Mouse (Mus musculus) thymus, adult 2 months (tissue): ENCODE results near the gene Gm36176. TPM values are rescaled to one million over a fixed set of nuclear protein-coding genes. Genes with fewer than 3 reads are reported as not detected.
"Not testable (repeated sequence)": the region's sequence is repeated elsewhere in the genome, so short reads cannot be mapped to it uniquely, and the experiment has no call there.

Experiments used
- DNase-seq: peaks from one replicate; pipeline ENCODE4 v3.0.0; 2021
- H3K27ac ChIP-seq: fragments of 200-500 bp; 2 replicates; pipeline ENCODE4 v1.5.1; 2012; ENCODE audit warnings: low read length, control low read depth; ENCODE audit not compliant: control insufficient read depth, insufficient read depth
- H3K27me3 ChIP-seq: fragments of 200-500 bp; 2 replicates; pipeline ENCODE4 v1.6.1; 2012; ENCODE audit warnings: mild to moderate bottlenecking, low read length, moderate library complexity, mixed read lengths; ENCODE audit not compliant: control insufficient read depth, insufficient read depth
- H3K36me3 ChIP-seq: fragments of 200-500 bp; 2 replicates; pipeline ENCODE4 v1.6.1; 2012; ENCODE audit warnings: mild to moderate bottlenecking, low read length, moderate library complexity; ENCODE audit not compliant: control insufficient read depth, insufficient read depth
- H3K4me1 ChIP-seq: fragments of 200-500 bp; replicated peaks from 2 replicates; pipeline ENCODE4 v1.6.1; 2012; ENCODE audit warnings: low read length; ENCODE audit not compliant: control insufficient read depth, insufficient read depth
- H3K4me3 ChIP-seq: fragments of 200-500 bp; 2 replicates; pipeline ENCODE4 v1.5.1; 2012; ENCODE audit warnings: mild to moderate bottlenecking, low read length, control low read depth, moderate library complexity; ENCODE audit not compliant: control insufficient read depth, insufficient read depth
- CTCF ChIP-seq: fragments of 200-500 bp; IDR thresholded peaks from 2 replicates; pipeline ENCODE4 v1.5.1; 2012; ENCODE audit warnings: mild to moderate bottlenecking, control low read depth, low read length, moderate library complexity, borderline replicate concordance; ENCODE audit not compliant: control insufficient read depth, poor library complexity, insufficient read depth; ENCODE audit errors: extremely low read depth
- POLR2A ChIP-seq: fragments of 200-500 bp; IDR thresholded peaks from 2 replicates; pipeline ENCODE4 v1.6.1; 2012; ENCODE audit warnings: mild to moderate bottlenecking, low read length, control low read depth, moderate library complexity; ENCODE audit not compliant: control insufficient read depth, poor library complexity, insufficient read depth; ENCODE audit errors: extremely low read depth
- WGBS: fragments of 180-500 bp; shearing (Covaris S2); methylation state at CpG from one replicate; pipeline ENCODE4 v1.1.7; 2018; 5-methylcytosine and 5-hydroxymethylcytosine counted together
- polyA plus RNA-seq: library from polyadenylated mRNA; depleted of rRNA; stranded (reverse); fragments of >200 nt; gene quantifications from 2 replicates; pipeline ENCODE4 v1.2.3, GENCODE M21; 2012; rRNA removed

The Gm36176 gene
- 0.36 TPM in 1 of 2 replicates, not detected in the other for polyA plus RNA-seq

- H3K36me3 ChIP-seq, result no peaks in the 10 kb centered on the region
- WGBS, result 85% methylated on average over 2 of the region's 3 CpGs
- H3K27ac ChIP-seq, result no peak within 1 kb of the TSS
- H3K27me3 ChIP-seq, result no peaks in the 10 kb centered on the region
- no peak for DNase-seq
- TF ChIP-seq CTCF (no peak), POLR2A (no peak)
- H3K4me3 ChIP-seq, result no peak within 1 kb of the TSS
- no peaks in the 10 kb centered on the region for H3K4me1 ChIP-seq
Observed at GRCm38 (mm10) chr10:77846503-77846902, at the start of gene Gm36176. Gene Gm36176, plus strand, starts transcription at chr10:77846803.

GRCm38 (mm10) chr10:77797677-77798076 is 48.9 kb upstream of the Gm36176 start:
- no peaks in the 10 kb centered on the region for H3K36me3 ChIP-seq
- no peaks in the 10 kb centered on the region for H3K27me3 ChIP-seq
- 58% methylated on average over 3 of the region's 3 CpGs for whole genome bisulfite sequencing
- no peak for DNase-seq
- no peak overlapping the region for H3K27ac ChIP-seq
- H3K4me3 ChIP-seq, result no peak overlapping the region
- TF ChIP-seq CTCF (no peak), POLR2A (no peak)
- H3K4me1 ChIP-seq, result no peaks in the 10 kb centered on the region

DNA sequence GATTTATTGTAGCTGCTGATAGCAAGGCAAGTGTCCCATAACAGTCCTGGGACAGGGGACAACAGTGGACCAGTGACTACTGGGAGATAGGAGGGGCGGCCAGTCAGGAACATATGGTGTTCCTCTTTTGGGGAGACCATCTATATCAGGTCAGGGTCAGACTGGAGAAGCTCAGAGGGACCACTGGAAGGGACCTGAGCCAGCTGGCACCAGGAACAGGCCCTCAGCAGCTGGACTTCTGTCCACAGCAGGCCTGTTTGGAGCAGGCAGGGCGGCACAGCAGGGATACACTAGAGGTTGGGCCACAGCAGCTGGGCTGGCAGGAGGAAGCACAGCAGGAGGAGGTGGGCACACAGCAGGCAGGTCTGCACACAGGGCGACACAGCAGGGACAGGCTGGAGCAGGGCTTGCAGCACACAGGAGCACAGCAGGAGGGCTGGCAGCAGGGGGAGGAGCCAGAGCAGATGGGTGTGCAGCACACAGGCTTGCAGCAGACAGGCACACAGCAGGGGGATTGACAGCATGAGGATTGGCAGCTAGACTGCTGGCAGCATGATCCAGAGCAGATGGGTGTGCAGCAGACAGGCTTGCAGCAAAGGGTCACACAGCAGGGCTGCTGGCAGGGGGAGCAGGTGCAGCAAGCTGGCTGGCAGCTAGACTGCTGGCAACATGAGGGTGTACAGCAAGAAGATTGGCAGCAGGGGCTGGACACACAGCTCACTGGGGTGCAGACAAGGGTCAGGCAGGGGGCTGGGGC is 48.3 kb upstream of the Gm36176 start:
- H3K27ac ChIP-seq, result not testable (repeated sequence)

DNA sequence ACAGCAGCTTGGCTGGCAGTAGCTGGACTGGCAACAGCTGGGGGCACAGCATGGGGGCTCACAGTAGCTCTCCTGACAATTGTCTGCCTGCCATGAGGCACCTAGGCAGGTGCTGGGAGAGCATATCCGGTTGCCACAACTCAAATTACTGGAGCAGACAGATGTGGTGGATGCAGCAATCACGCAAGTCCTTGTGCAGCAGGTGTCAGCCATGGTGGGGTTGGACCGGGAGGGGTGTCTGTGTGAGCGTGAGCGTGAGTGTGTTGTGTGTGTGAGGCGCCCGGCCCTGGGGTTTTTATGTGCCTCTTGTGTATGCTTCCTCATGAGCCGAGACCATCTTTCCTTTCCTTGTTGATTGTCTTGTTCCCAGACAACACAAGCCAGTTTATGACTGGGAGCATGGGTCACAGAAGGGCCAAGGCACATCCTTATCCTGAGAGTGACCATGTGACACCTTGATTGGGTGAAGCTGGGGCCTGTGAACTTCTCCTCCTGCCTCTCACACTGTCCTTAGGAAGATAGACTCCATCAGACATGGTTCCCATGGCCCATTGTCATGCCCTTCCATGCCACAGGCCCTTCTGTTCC is 47.6 kb upstream of the Gm36176 start, which contains the start of gene Gm19668:
Gene Gm19668 (minus strand): TSS at position 213 of the 588 bp plus-strand sequence.
- 85% methylated on average over 8 of the region's 8 CpGs for WGBS
- H3K36me3 ChIP-seq, result no peaks in the 10 kb centered on the region
- H3K27me3 ChIP-seq, result no peaks in the 10 kb centered on the region
- no peak within 1 kb of the TSS for H3K4me3 ChIP-seq
- H3K4me1 ChIP-seq, result no peaks in the 10 kb centered on the region
- H3K27ac ChIP-seq, result no peak within 1 kb of the TSS
- TF ChIP-seq CTCF, result no peak
- TF ChIP-seq POLR2A, result no peak
- no peak for DNase-seq

More for the DNA sequence above, 48.3 kb upstream of the Gm36176 start:
- not testable (repeated sequence) for DNase-seq, H3K36me3 ChIP-seq, H3K27me3 ChIP-seq, H3K4me3 ChIP-seq, H3K4me1 ChIP-seq
- 54% methylated on average over 3 of the region's 3 CpGs for WGBS

GRCm38 (mm10) chr10:77804095-77804494 is 42.5 kb upstream of the Gm36176 start:
- no peaks in the 10 kb centered on the region for H3K27me3 ChIP-seq
- H3K27ac ChIP-seq, result no peak overlapping the region
- TF ChIP-seq POLR2A (no peak), CTCF (no peak)
- DNase-seq, result no peak
- WGBS, result 74% methylated on average over 3 of the region's 3 CpGs
- no peaks in the 10 kb centered on the region for H3K4me1 ChIP-seq
- H3K4me3 ChIP-seq, result no peak overlapping the region
- no peaks in the 10 kb centered on the region for H3K36me3 ChIP-seq

- no peaks in the 10 kb centered on the region for H3K4me1 ChIP-seq
- H3K36me3 ChIP-seq, result no peaks in the 10 kb centered on the region
- WGBS, result 68% methylated on average over 5 of the region's 5 CpGs
- TF ChIP-seq CTCF, result no peak
- TF ChIP-seq POLR2A, result no peak
- no peak for DNase-seq
- H3K4me3 ChIP-seq, result no peak within 1 kb of the TSS
- H3K27me3 ChIP-seq, result no peaks in the 10 kb centered on the region
- H3K27ac ChIP-seq, result no peak within 1 kb of the TSS
Observed at GRCm38 (mm10) chr10:77811743-77812142, 34.9 kb upstream of the Gm36176 start, which contains the start of gene Gm9507. Gene Gm9507, minus strand, starts transcription at chr10:77811843.
